Mouse (Mus musculus) spleen, postnatal 4 days (tissue): ENCODE measurements around the gene Aldoart1.

Experiments used
- DNase-seq, 2 experiments: peaks; one replicate each; pipeline ENCODE4 v3.0.0; 2022; ENCODE audit warnings: low spot score in 2 of 2

Gene Aldoart1

GRCm38 (mm10) chr4:72852534-72852933 lies at the start of gene Aldoart1:
TSS of gene Aldoart1 (minus strand) at chr4:72852634.
- no peak for DNase-seq

GRCm38 (mm10) chr4:72901566-72901965 lies 49.1 kb upstream of the Aldoart1 start:
- no peak for DNase-seq

- DNase-seq = no peak
Measured at GRCm38 (mm10) chr4:72865371-72866075, 13.1 kb upstream of the Aldoart1 start.

- no peak for DNase-seq
Measured at GRCm38 (mm10) chr4:72844276-72844675, 8.2 kb downstream of the Aldoart1 start.

GRCm38 (mm10) chr4:72843025-72843424 lies 9.4 kb downstream of the Aldoart1 start:
- DNase-seq = no peak

GRCm38 (mm10) chr4:72836430-72836829 lies 16.0 kb downstream of the Aldoart1 start:
- DNase-seq = no peak

GRCm38 (mm10) chr4:72835400-72835799 lies 17.0 kb downstream of the Aldoart1 start:
- no peak for DNase-seq

- DNase-seq = no peak
Measured at GRCm38 (mm10) chr4:72800816-72801215, 51.6 kb downstream of the Aldoart1 start.
